Mouse (Mus musculus) kidney, adult 9 months (tissue): ENCODE measurements around the gene Sesn3.
"Not testable (repeated sequence)": the region's sequence is repeated elsewhere in the genome, so short reads cannot be mapped to it uniquely, and the experiment has no call there.

ENCODE experiments used
- DNase-seq: peaks from one replicate; pipeline ENCODE4 v3.0.0; 2022

The Sesn3 gene

GRCm38 (mm10) chr9:14285036-14285435 is 10.2 kb downstream of the Sesn3 start:
- no peak for DNase-seq

GRCm38 (mm10) chr9:14287234-14287633 is 12.4 kb downstream of the Sesn3 start:
- no peak for DNase-seq

GRCm38 (mm10) chr9:14288500-14288899 is 13.6 kb downstream of the Sesn3 start:
- no peak for DNase-seq

GRCm38 (mm10) chr9:14293866-14294265 is 19.0 kb downstream of the Sesn3 start:
- DNase-seq = no peak

GRCm38 (mm10) chr9:14295680-14296440 is 21.0 kb downstream of the Sesn3 start:
- no peak for DNase-seq

GRCm38 (mm10) chr9:14297204-14297603 is 22.3 kb downstream of the Sesn3 start:
- no peak for DNase-seq

- DNase-seq = no peak
Measured at GRCm38 (mm10) chr9:14299819-14300218, 25.0 kb downstream of the Sesn3 start.

GRCm38 (mm10) chr9:14300795-14301194 is 25.9 kb downstream of the Sesn3 start:
- no peak for DNase-seq

GRCm38 (mm10) chr9:14304262-14304968 is 29.5 kb downstream of the Sesn3 start:
- no peak for DNase-seq

GRCm38 (mm10) chr9:14307341-14307740 is 32.5 kb downstream of the Sesn3 start:
- peak; percentile 59 for DNase-seq

- DNase-seq = peak; percentile 11
Measured at GRCm38 (mm10) chr9:14313968-14314367, 39.1 kb downstream of the Sesn3 start.

GRCm38 (mm10) chr9:14314477-14314876 is 39.6 kb downstream of the Sesn3 start:
- no peak for DNase-seq

GRCm38 (mm10) chr9:14316618-14317017 is 41.8 kb downstream of the Sesn3 start:
- no peak for DNase-seq

- no peak for DNase-seq
Measured at GRCm38 (mm10) chr9:14335829-14336228, 61.0 kb downstream of the Sesn3 start.

- DNase-seq = no peak
Measured at GRCm38 (mm10) chr9:14336901-14337300, 62.0 kb downstream of the Sesn3 start.

GRCm38 (mm10) chr9:14338701-14339100 is 63.8 kb downstream of the Sesn3 start:
- DNase-seq = no peak

- peak; percentile 83 for DNase-seq
Measured at GRCm38 (mm10) chr9:14342041-14342668, 67.3 kb downstream of the Sesn3 start.

- DNase-seq = not testable (repeated sequence)
Measured at GRCm38 (mm10) chr9:14345866-14346265, 71.0 kb downstream of the Sesn3 start.

- peak; percentile 16 for DNase-seq
Measured at GRCm38 (mm10) chr9:14348416-14348815, 73.5 kb downstream of the Sesn3 start.

GRCm38 (mm10) chr9:14349380-14349779 is 74.5 kb downstream of the Sesn3 start:
- DNase-seq = no peak

- DNase-seq = no peak
Measured at GRCm38 (mm10) chr9:14350787-14351186, 75.9 kb downstream of the Sesn3 start.

- no peak for DNase-seq
Measured at GRCm38 (mm10) chr9:14352337-14352736, 77.5 kb downstream of the Sesn3 start.

- no peak for DNase-seq
Measured at GRCm38 (mm10) chr9:14354852-14355251, 80.0 kb downstream of the Sesn3 start.

- DNase-seq = no peak
Measured at GRCm38 (mm10) chr9:14357033-14357432, 82.2 kb downstream of the Sesn3 start.
